Mouse (Mus musculus) urinary bladder, postnatal 10 days (tissue): Measurements from ENCODE around the gene Abt1.

Experiments used
- DNase-seq: peaks from one replicate; pipeline ENCODE4 v3.0.0; 2022; ENCODE audit warnings: low spot score

Abt1 gene

DNA sequence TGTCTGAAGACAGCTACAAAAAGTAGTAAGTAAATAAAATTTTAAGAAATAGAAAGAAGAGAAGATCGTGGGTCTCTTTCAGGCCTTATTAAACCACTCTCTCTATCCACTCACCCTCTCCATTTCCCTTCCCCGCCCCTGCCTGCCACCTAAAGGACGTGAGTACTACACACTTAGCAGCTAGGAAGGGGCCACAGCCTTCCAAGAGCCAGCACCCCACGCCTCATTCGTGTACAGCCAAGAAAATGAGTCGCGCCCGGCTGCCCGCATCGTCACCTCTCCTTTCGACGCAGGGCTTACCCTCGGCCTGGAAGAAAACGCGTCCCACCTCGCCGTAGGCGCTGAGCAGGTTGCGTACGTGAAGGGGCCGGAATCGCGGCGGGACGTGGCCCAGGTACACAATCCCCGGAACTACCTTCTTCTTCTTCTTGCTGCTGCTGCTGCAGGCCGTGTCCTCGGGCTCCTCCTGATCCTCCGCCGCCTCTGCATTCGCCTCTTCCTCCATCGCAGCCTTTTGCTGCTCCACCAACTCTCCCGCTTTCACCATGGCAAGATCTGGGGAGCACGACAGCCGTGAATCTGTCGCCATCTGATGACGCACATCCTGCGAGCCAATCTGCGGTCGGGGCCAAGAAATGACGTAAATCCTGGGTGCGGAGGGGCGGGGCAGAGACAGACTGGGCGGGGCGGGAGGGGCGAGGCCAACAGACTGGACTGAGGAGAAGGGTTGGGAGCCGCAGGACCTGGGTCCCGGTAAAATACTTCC is at the start of gene Abt1:
Gene Abt1 (minus strand): TSS at position 581 of the 766 bp plus-strand sequence.
- peak; percentile 95 for DNase-seq

DNA sequence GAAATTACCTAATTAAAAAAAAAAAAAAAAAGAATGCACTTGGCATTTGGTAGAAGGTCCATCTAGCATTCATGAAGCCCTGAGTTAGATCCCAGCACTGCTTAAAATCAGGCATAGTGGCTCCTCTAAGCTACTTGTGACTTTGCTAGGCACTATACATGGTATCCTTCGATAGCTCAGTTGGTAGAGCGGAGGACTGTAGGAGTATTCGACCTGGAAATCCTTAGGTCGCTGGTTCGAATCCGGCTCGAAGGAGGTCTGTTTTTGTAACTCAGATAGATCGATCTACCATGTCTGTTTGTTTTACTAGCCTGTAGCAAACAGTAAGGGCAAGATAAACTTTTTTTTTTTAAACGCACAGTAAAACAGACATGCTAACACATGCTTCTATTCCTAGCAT is 43.2 kb upstream of the Abt1 start:
- DNase-seq: no peak

DNA sequence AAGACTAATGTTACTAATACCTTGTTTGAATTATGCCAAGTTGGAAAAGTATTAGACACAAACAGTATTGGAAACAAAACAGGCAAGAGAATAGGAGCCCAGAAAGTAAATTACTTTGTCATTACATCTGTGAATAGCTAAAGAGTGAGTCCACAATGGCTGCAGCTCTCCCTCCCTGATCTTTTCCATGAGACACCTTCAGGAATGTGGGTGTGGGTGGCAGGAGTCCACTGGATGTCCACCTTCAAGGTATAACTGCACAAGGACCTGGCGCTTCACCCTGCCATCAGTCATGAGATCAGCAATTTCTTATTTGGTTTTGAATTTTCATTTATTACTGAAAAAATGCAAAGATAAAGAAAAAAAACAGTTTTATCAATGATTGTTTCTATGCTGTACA is 42.6 kb upstream of the Abt1 start:
- DNase-seq: no peak

DNA sequence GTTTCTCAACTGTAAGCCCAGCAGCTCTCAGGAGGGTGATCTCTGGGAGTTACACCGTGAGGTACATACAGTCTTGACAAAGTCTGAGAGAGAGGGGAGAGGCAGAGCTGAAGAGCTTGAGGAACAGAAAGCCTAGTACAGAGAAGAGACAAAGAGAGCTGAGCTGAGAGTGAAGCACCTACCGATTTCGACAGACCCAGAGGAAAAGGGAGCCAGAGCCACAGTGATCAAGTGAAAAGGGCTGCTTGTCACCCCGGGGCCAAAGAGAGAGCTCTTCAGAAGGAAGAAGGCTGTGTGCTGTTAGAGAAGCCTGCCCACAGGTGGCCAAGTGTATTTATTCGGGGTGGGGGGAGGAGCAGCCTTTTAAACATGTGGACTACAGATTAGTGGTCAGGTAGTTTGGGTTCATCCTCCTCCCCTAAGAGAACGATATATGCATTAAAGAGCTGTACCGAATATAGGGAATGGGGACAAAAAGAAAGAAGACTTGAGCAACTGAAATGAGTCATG is 42.0 kb upstream of the Abt1 start, which contains the start of gene Btn1a1:
Gene Btn1a1 (minus strand): TSS at position 302 of the 510 bp plus-strand sequence.
- no peak for DNase-seq

DNA sequence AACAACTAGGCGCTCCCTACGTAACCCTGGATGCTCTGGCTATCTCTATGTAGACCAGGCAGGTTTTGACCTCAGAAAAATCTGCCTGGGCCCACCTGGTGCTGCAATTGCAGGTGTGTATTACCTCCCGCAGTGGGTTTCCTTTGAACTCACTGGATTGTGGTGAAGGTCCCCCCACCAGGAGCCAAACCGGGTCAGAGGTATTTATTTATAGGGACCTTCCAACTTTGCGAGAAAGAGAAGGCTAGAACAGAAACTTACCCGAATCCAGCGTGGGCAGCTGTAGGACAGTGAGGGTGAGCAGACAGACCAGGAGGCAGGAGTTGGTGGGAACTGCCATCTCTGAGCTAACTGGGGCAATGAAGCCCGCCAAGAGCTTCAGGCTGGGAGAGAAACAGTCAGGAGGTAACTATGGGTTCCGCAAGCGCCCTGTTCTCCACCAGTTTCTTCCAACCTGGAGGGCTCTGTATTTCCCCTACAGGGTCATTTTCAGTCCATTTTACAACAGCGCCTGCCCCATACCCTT is 41.2 kb upstream of the Abt1 start:
- DNase-seq: no peak

DNA sequence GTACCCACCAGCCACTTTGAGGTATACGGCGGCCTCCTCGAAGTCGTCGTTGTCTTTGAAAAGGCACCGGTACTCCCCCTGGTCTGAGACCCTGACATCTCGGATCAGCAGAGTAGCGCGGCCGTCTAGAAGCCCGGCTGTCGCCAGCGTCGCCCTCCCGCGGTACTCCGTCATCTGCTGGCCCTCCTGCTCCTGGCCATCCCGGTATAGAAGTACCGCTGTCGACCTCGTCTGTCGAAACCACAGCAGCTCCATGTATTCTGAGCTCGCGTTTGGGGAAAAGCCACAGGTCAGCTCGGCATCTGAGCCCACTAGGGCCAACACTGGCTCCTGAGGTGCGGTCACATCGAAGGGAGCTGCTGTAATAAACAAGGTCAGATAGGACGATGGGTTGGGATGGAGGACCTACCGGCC is 40.6 kb upstream of the Abt1 start:
- no peak for DNase-seq

DNA sequence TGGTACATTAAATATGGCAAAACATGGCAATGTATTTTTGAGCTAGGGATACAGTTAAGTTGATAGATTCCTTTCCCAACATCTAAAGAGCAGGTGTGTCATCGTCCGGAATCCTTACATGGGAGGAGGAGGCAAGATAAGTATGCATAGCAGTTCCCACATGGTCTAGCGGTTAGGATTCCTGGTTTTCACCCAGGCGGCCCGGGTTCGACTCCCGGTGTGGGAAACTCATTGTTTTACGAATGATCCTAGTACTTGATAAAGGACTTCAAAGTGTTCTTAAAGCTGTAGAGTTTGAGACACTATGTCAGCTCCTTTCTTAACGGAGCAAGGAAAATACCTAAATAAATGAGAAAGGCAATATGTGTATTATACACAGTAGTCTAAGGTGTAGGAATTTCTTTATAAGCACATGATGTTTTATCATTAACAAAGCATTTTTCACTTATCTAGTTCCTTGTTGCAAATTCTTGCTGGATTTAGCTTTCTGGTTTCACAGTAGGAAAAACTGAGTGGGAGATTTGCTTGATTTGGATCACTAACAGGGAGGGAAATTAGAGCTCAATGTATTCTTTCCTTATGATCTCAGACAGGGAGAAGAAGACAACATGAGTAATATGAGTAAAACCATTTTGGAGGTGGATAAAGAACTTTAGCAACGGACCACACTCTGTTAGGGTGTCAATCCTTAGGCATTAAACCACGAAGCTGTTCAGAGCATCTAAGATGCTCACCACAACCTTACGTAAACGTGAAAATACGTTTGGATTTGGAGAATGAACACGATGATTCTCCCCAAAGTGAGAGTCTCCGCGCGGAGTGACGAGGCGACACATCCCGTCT is 39.9 kb upstream of the Abt1 start:
- no peak for DNase-seq

DNA sequence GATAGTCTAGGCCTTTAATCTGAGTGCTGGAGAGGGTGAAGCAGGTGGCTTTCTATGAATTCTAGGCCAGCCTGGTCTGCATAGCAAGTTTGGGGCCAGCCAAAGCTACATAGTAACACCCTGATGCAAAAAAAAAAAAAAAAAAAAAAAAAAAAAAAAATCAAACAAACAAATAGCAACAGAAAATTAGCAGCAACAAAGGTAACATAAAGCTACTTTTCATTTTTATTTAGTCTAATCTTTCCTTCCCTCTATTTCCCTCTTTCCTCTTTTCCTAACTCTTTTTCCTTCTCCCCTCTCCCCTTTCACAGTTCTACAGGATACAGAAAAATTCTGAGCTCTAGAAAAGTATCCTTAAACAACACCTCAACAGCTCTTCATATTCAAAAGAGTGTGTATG is 39.0 kb upstream of the Abt1 start:
- no peak for DNase-seq

DNA sequence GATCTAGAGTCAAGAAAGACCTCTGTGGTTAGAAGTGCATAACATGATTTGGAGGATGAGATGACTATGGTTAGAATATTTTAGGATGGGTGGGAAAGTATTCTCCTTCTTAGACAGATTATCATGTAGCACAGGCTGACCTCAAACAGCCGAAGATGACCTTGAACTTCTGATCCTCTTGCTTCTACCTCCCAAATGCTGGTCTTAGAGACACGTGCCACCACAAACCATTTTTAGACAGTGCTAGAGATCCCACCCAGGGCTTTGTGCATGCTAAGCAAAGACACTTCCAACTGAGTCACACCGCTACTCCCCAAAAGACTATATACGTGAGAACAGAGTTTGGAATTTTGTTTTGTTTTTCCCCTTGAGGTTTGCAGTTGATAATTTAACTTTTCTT is 38.4 kb upstream of the Abt1 start:
- no peak for DNase-seq

DNA sequence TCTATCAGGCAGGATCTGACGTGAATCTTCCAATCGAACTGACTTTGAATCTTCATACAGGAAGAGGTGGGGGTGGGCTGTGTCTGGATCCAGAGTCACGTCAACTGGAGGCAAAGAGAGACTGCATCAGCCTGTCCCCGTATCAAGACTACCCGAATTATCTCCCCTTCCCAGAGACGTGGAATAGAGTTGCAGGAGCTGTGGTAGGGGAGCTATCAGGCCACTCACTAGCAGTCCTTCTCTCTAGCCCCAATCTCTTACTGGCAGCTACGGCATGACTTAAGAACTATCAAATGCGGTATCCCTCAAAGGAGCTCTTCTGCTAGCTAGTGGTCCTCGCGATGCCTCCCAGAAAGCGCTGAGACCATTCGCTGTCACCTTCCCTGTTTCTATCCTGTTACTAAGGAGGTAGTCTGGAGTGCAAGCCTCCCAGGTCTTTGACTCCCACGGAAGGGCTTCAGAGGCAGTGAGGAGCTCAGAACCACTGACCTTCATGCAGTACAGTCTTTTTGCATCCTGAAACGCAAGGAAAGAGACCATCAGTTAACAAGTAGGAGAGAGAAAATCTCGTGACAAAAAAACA is 35.7 kb upstream of the Abt1 start:
- no peak for DNase-seq

DNA sequence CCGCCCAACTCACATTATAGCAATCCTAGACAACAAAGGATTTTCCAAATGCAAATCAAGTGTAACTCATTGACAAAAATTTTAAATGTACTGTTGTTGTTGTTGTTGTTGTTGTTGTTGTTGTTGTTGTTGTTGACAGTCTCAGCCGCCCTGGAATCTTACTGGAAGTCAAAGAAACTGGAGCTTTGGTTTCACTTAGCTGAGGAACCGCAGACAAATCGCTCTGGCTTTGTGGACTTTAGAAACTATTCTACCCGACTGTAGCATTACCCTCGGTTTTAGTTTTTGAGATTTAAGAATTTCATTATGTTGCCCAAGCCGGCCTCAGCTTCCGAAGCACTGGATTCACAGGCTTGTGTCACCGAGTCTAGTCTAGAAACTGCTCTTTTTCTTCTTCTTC is 30.3 kb upstream of the Abt1 start:
- DNase-seq: no peak

DNA sequence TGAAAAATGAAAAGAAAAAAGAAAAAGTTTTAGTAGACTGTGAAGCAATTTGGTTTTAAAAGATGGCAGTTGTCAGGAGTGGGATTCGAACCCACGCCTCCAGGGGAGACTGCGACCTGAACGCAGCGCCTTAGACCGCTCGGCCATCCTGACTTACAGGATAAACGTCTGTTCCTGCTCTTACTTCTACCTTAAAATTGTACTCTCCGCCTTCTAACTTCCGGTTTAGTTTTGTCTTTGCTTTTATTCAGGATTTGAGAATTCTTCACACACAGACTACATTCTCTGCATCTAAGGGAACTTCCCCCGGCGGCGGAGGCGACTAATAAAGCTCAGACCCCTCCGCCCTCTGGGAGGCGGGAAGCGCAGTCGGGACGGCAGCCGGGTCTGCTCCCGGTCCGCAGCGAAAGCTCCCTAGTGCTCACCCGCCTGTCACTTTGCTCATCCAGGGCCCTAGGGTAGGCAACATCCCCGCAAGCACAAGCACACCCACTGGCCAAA is 29.7 kb upstream of the Abt1 start:
- no peak for DNase-seq

DNA sequence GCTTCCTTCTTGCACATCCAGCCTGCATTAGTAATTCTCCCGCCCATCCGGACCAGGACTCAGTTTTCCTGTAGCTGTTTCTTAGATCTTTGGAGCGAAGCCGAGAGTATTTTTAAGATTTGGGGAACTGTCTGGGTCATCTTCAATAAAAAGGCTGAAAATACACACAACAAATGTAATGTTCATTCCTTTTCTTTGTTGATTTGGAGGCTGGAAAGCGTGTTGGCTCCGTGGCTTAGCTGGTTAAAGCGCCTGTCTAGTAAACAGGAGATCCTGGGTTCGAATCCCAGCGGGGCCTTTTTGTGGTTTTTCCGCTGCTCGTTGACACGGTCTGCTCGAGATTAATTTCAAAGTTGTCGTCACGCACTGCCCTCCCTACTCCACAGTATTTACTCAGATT is 26.7 kb upstream of the Abt1 start:
- DNase-seq: no peak

DNA sequence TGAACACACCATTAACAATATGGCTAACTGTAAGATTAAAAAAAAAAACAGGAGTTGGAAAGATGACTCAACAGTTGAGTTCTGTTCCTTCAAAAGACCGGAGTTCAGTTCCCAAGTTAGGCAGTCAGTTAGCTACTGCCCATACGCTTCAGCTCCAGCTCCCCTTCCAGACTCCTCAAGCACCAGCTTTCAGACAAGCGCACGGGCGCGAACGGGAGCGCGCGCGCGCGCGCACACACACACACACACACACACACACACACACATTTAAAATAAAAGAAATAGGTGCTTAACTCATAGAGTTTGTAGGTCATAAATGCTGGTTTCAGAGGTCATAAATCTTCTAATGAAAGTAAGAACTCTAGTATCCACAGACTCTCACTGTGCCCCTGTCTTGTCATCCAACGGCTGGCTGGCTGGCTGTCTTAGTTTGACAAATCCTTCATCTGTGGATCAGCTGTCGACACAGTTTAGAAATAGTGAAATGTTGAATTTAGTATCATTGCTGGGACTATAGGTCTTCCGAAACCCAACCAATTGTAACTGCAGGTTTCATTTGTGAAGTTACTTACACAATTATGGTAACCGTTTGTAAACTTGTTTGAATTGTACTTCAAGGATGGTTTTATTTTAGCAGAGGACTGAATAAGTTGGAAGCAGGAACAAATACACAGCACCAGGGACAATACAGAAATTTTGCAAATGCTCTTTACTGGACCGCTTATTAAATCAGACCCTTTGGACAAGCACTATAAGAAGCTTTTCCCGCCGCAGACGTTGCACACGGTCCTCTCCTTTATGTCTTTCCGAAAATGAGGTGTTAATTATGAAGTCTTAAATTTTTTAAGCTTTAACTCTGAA is 25.8 kb upstream of the Abt1 start:
- no peak for DNase-seq

DNA sequence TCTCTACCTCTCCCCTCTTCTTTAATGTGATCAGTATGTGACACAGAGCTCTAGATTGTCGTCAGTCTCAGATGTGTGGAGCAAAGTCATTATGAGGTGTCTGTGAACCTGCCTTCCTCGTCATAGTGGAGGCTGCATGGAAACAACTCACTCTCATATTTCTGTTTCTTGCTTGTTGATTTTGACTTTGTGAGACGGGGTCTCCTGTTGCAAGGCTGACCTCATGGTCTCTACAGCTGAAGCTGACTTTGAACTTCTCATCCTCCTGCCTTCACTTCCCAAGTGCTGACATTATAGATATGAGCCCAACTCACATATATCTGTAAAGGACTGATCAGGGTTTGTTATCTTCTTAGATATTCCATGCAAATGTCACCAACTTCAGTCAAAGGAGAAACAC is 25.1 kb upstream of the Abt1 start:
- no peak for DNase-seq

DNA sequence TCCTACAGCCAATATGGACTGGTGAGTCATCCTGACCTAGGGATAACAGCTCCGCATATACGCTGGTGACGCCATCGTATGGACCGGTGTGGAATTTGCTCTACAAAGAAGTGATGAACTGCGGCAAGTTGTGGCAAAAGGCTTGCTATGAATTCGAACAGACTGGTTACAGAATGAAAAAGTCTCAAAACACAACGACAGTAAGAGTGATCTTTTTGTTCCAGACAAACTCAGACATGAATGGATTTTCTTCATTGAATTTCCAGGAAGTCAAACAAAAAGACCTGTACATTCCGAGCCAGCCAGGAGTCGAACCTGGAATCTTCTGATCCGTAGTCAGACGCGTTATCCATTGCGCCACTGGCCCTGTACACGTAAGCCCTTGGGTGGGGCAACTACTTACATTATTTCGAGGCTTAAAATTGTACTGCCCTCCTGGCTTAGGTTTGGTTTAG is 22.9 kb upstream of the Abt1 start:
- DNase-seq: no peak

DNA sequence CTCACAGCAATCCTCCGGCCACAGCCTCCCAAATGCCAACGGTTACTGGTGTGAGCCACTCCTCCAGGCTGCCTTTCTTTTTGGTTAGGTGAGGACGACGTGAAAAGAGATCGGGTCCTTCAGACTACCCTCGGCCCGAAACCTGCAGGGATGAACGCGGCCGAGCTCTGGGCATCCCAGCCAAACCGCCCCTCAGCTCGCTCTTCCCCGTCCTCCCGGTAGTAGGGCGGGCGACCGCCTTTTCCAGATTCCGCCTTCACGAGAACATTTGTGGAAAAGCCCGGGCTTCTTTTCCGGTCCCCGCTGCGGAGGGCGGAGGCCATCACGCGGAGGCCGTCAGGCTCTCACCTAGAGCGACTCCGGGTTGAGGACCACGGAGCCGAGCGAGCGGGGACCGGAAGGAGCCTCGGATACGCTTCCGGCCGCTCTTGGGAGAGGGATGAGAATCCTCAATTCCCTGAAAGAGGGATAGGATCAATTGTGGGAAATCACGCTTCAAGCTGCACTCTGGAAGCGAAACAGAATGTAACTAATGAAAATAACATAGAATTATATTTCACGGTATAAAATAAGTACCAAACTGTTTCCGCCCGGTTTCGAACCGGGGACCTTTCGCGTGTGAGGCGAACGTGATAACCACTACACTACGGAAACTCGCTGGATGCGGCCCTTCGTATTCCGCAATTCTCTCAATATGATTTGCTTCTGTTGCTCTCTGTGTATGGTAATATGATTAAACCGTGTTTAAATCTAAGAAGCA is 22.1 kb upstream of the Abt1 start:
- peak; percentile 68 for DNase-seq

DNA sequence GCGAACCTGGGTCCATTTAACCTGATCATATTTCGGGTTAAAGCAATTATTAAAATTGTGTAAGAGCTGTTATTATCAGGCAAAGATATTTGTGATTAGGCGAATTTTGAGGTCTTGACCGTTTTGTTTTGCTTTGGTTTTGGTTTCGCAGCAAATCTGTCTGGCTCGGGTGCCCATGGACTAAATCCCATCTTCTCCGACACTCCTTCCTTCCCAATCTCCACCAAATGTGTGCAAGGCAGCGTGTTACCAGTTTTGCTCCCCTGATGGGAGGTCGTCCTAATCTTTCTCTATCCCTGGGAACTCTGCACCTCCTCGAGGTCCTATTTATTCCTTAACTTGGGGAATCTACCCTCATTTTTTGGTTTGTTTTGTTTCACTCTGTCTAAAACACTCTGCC is 21.5 kb upstream of the Abt1 start:
- no peak for DNase-seq

DNA sequence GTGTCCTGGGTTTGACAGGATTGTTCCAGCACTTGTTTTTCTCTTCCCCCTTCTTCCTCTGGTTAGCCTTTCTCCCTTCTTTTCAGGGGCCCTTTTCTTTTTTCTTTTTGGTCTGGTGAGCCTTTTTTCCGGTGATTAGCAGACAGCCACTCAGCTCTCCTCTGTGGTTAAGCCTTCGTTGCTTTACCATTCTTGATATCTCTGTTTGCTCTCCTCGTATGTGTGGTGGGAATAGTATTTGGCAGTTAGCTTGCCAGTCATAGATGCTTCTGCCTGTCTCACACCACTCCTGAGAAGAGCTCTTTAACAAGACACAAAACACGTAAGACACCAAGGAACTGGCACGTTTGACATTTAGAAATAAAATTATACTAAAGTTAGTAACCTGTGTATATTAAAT is 20.8 kb upstream of the Abt1 start:
- no peak for DNase-seq

DNA sequence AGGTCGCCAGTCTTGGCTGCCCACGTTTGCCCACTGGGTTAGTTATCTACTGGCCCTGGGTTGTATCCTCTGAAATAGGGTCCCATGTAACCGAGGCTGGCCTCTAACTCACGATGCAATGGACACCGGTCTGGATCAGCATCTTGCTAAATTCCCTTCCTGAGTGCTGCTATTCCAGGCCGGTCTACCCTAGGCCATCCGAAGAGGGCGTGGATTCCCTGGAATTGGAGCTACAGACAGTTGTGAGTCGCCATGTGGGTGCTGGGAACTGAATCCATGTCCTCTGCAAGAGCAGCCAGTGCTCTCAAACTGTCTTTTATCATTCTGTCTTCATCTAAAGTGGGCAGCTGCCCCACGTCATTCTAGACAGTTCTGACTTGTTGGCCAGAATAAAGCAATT is 16.2 kb upstream of the Abt1 start:
- DNase-seq: no peak

DNA sequence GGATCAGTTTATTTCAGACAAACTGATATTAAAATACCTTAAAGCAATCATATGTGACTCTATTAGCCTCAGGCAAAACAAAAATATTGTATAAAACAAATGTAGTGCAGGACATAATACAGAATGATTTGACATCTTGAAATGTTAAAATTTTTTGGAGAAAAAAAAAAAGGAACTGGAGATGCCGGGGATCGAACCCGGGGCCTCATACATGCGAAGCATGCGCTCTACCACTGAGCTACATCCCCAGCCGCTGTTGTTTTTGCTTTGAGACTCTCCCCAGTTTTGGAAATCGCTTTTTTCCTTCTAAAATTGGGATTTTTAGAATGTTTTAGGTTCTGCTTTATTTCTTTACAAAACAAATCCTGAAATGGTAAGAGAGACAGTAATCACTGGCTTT is 14.9 kb upstream of the Abt1 start:
- DNase-seq: no peak
